Mouse (Mus musculus) right cerebral cortex, adult 18-20 months (tissue): ENCODE data around the gene Olfr1184.
"Not testable (repeated sequence)": the region's sequence is repeated elsewhere in the genome, so short reads cannot be mapped to it uniquely, and the experiment has no call there.

Experiments used
- DNase-seq: peaks from one replicate; pipeline ENCODE4 v3.0.0; 2022; ENCODE audit warnings: mixed read lengths

Olfr1184 gene

DNA sequence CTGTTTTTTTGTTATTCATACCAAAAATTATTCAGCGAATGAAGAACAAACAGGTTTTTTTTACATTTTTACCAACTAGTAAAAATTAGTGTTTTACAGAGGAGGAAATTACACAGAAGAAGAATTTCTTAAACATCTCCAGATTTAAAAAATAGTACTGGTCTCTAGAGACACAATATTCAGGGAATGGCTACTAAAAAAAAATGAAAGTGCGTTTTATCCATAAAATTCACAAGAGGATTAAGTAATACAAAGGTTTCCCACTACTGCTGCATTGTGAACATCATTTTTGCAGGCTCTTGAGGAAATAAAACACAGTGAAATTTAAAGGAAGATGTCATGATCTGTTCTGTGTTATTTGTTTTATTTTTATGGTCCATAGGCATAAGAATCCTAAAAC, at the start of gene Olfr1184:
Gene Olfr1184 (plus strand): TSS at position 301 of the 400 bp plus-strand sequence.
- DNase-seq: no peak

DNA sequence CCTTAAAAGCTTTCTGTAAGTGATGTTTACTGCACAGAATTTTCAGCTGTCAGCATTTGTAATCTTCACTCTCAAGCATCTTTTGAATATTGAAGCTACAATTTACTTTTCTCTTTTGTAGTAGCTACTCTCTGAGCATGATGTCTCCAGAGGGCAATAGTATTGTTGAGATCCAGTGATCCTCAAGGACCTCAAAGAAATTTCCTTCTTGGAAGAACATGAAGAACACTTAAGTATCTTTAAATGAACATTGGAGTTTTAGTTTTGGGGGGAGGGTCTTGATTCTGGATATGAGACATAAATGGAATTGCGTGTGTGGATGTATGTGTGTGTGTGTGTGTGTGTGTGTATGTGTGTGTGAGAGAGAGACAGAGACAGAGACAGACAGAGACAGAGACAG, 34.4 kb upstream of the Olfr1184 start, which contains the start of gene Gm13757:
Gene Gm13757 (minus strand): TSS at position 101 of the 400 bp plus-strand sequence.
- DNase-seq: no peak

DNA sequence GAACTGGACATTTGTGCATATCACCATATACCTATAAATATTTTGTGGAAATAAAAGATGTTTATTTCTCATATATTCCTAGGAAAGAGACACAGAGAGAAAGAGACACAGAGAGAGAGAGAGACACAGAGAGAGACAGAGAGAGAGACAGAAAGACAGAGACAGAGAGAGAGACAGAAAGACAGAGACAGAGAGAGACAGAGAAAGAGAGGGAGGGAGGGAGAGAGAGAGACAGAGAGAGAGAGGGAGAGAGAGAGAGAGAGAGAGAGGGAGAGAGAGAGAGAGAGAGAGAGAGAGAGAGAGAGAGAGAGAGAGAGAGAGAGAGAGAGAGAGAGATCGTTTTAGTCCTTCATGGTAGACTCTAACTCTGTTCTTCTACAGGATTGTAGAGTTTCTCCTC, 28.8 kb upstream of the Olfr1184 start, which contains the start of gene Olfr1183:
Gene Olfr1183 (plus strand): TSS at position 301 of the 400 bp plus-strand sequence.
- not testable (repeated sequence) for DNase-seq

DNA sequence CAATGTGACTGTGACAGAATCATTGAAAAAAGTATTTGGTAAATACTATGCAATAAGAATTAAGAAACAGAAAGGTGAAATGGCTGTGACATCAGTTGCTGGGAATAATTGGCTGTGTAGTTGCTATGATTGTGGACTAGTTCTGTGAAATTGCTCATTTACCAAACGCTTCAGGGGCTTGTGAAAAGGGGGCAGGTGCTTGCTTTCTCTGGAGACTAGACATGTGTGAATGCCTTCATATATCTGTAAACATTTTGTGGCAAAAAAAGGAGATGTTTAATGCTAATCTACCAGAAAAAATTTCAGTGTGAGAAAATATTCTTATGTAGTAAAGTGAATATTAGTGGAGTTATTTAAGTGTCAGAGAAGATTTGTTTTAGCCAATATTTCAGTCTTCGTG, 9.6 kb downstream of the Olfr1184 start, which contains the start of gene Olfr1185-ps1:
Gene Olfr1185-ps1 (plus strand): TSS at position 301 of the 400 bp plus-strand sequence.
- no peak for DNase-seq

DNA sequence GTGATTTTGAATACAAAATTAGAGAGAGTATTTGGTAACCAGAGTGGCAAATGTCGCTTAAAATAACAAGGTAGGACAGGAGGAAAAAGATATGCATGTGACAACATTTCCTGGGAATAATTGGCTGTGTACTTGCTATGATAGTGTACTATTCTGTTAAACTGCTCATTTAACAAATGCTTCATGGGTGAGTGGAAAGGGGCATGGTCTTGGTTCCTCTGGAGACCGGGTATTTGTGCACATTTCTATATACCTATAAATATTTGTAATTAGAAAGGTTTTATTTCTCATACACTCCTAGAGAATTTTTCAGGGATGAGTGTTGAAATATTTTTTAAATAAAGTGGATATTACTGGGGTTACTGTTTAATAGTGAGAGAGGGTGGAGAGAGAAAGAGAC, 34.9 kb downstream of the Olfr1184 start, which contains the start of gene Olfr1186:
Gene Olfr1186 (plus strand): TSS at position 301 of the 400 bp plus-strand sequence.
- DNase-seq: no peak

DNA sequence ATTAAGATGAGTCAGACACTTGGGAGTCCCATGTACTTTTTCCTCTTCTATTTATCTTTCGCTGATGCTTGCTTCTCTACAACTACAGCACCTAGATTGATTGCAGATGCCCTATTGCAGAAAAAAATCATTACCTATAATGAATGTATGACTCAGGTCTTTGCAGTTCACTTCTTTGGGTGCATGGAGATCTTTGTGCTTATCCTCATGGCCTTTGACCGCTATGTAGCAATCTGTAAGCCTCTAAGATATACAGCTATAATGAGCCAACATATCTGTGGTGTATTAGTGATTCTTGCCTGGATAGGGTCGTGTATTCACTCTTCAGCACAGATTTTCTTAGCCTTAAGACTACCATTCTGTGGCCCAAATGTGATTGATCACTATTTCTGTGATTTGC, 42.3 kb downstream of the Olfr1184 start:
- DNase-seq: no peak
